In the genomic region with DNA sequence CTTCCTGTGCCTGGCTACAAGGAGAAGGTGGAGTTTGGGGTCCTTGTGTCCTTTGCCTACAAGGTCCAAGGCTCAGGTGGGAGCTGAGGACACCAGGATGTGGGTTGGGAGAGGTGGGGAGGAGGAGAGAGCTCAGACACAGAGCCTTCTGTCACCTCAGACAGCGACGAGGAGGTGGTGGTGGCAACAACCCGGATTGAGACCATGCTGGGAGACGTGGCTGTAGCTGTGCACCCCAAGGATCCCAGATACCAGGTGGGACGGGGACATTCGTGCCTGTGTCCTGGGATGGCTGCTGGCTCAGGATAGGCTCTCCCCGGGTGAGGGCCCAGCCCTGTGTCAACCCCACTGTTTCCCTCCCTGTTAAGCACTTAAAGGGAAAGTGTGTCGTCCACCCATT, we compare ENCODE assay signal across 25 mouse cellular contexts. TPM values are rescaled to one million over a fixed set of nuclear protein-coding genes. Genes with fewer than 3 reads are reported as not detected.
DNase-seq lines count a peak whose midpoint lies in the region; ATAC-seq and TF ChIP-seq lines count a peak whose summit lies in the region.
"Had no signal": no experiment of that assay in that cellular context is flagged by ENCODE, and none has a peak within 500 bp of the region (broad histone marks: within the 10 kb centered on the region; RNA-seq: fewer than 3 reads in every experiment).

No protein-coding gene starts in this region.

- no peak overlapping the region for H3K4me2 ChIP-seq in hindbrain, embryonic 11.5 days (replicated peaks; ENCODE audit: low read depth, low read length)
- H3K4me2 ChIP-seq in myocyte (ENCODE audit: low read depth), result no peak overlapping the region
- H3K4me2 ChIP-seq: embryonic facial prominence, embryonic 13.5 days; forebrain, embryonic 12.5 days; forebrain, embryonic 15.5 days; heart, embryonic 15.5 days; hindbrain, embryonic 12.5 days; hindbrain, embryonic 15.5 days had no signal

- peak; percentile 10 to 17 for DNase-seq in cerebellum, postnatal 25 days
- no peak for DNase-seq in cerebellum, adult 9-10 months
- DNase-seq in hindbrain, embryonic 10.5 days (ENCODE audit: low spot score), result no peak
- DNase-seq in hindbrain, embryonic 11.5 days (ENCODE audit: low spot score), result no peak
- peak; percentile 28 for DNase-seq in limb, embryonic 10.5 days (ENCODE audit: low spot score)
- DNase-seq in gastrocnemius, adult 18-20 months (ENCODE audit: low spot score), result no peak
- DNase-seq: adrenal gland, adult 2 months; adrenal gland, postnatal 14 days; cerebellum, adult 11 months; gastrocnemius, postnatal 14 days; heart, postnatal 10 days; heart, postnatal 36 days; kidney, adult 2 months had no signal

- H3K4me3 ChIP-seq in hindbrain, embryonic 10.5 days, result 0 out of 2 replicates have a peak overlapping the region, but pooled peaks have one; percentile 4
- no peak overlapping the region for H3K4me3 ChIP-seq in hindbrain, embryonic 11.5 days (ENCODE audit: low read depth, low read length)
- no peak overlapping the region for H3K4me3 ChIP-seq in limb, embryonic 10.5 days
- H3K4me3 ChIP-seq in myocyte, result no peak overlapping the region
- H3K4me3 ChIP-seq: embryonic facial prominence, embryonic 13.5 days; erythroblast, embryonic 14.5 days; forebrain, embryonic 12.5 days; forebrain, embryonic 15.5 days; heart, adult 2 months; heart, embryonic 10.5 days; heart, embryonic 15.5 days; hindbrain, embryonic 12.5 days; hindbrain, embryonic 15.5 days had no signal

- H3K27me3 ChIP-seq in hindbrain, embryonic 10.5 days (ENCODE audit: insufficient read depth, poor library complexity, severe bottlenecking), result no peaks in the 10 kb centered on the region
- no peaks in the 10 kb centered on the region for H3K27me3 ChIP-seq in hindbrain, embryonic 11.5 days (ENCODE audit: control insufficient read depth, insufficient read depth, low read length)
- H3K27me3 ChIP-seq in limb, embryonic 10.5 days (ENCODE audit: low read depth, poor library complexity, severe bottlenecking), result no peaks in the 10 kb centered on the region
- no peaks in the 10 kb centered on the region for H3K27me3 ChIP-seq in myocyte (ENCODE audit: control insufficient read depth, insufficient read depth, insufficient read length)
- H3K27me3 ChIP-seq: embryonic facial prominence, embryonic 13.5 days; forebrain, embryonic 12.5 days; forebrain, embryonic 15.5 days; heart, embryonic 15.5 days; hindbrain, embryonic 12.5 days; hindbrain, embryonic 15.5 days had no signal

- H3K9me3 ChIP-seq in hindbrain, embryonic 10.5 days, result no peaks in the 10 kb centered on the region
- no peaks in the 10 kb centered on the region for H3K9me3 ChIP-seq in hindbrain, embryonic 11.5 days (ENCODE audit: control insufficient read depth, low read length)
- no peaks in the 10 kb centered on the region for H3K9me3 ChIP-seq in limb, embryonic 10.5 days (replicated peaks)
- H3K9me3 ChIP-seq: embryonic facial prominence, embryonic 13.5 days; forebrain, embryonic 12.5 days; forebrain, embryonic 15.5 days; heart, embryonic 10.5 days; heart, embryonic 15.5 days; hindbrain, embryonic 12.5 days; hindbrain, embryonic 15.5 days had no signal

- H3ac ChIP-seq in myocyte (ENCODE audit: control insufficient read depth, insufficient read length), result no peak overlapping the region

- no peak overlapping the region for H3K27ac ChIP-seq in hindbrain, embryonic 10.5 days
- H3K27ac ChIP-seq in hindbrain, embryonic 11.5 days (ENCODE audit: low read depth, low read length), result no peak overlapping the region
- no peak overlapping the region for H3K27ac ChIP-seq in limb, embryonic 10.5 days
- H3K27ac ChIP-seq: embryonic facial prominence, embryonic 13.5 days; forebrain, embryonic 12.5 days; forebrain, embryonic 15.5 days; heart, adult 2 months; heart, embryonic 10.5 days; heart, embryonic 15.5 days; hindbrain, embryonic 12.5 days; hindbrain, embryonic 15.5 days had no signal

- WGBS in hindbrain, embryonic 10.5 days, result 95% methylated on average over 8 of the region's 8 CpGs
- WGBS in hindbrain, embryonic 11.5 days, result 91% methylated on average over 8 of the region's 8 CpGs
- 92% methylated on average over 8 of the region's 8 CpGs for WGBS in limb, embryonic 10.5 days

- peaks cover 4% of the 10 kb centered on the region for H3K79me2 ChIP-seq in myocyte (ENCODE audit: control insufficient read depth, insufficient read depth)

- H3K36me3 ChIP-seq in hindbrain, embryonic 10.5 days, result peaks cover 100% of the 10 kb centered on the region
- H3K36me3 ChIP-seq in hindbrain, embryonic 11.5 days (ENCODE audit: control insufficient read depth, insufficient read depth, low read length), result peaks cover 37% of the 10 kb centered on the region
- peaks cover 100% of the 10 kb centered on the region for H3K36me3 ChIP-seq in limb, embryonic 10.5 days
- peaks cover 39% of the 10 kb centered on the region for H3K36me3 ChIP-seq in myocyte (ENCODE audit: control insufficient read depth, insufficient read depth)

- no peak overlapping the region for H3K9ac ChIP-seq in hindbrain, embryonic 11.5 days (ENCODE audit: low read depth, low read length)
- H3K9ac ChIP-seq: embryonic facial prominence, embryonic 13.5 days; forebrain, embryonic 12.5 days; forebrain, embryonic 15.5 days; heart, embryonic 15.5 days; hindbrain, embryonic 12.5 days; hindbrain, embryonic 15.5 days had no signal

- H3K4me1 ChIP-seq in hindbrain, embryonic 10.5 days (replicated peaks), result no peaks in the 10 kb centered on the region
- no peaks in the 10 kb centered on the region for H3K4me1 ChIP-seq in hindbrain, embryonic 11.5 days (replicated peaks; ENCODE audit: control insufficient read depth, insufficient read depth, low read length)
- H3K4me1 ChIP-seq in limb, embryonic 10.5 days, result no peaks in the 10 kb centered on the region

- no peak for ATAC-seq in hindbrain, embryonic 11.5 days (ENCODE audit: low FRiP score)
- ATAC-seq: CD4-positive, CD25-positive, alpha-beta regulatory T cell, adult 4 months; forebrain, embryonic 15.5 days; intestine, postnatal 0 days had no signal

- peak; percentile 28 for TF ChIP-seq POLR2A in myocyte (IDR thresholded peaks at IDR 0.05; ENCODE audit: insufficient read length, low read depth)

TF ChIP-seq in myocyte, 11 proteins besides CTCF, POLR2A, EP300 and RAD21:
- TF ChIP-seq MAX (IDR thresholded peaks at IDR 0.05; ENCODE audit: low read depth) (no peak), REST (IDR thresholded peaks at IDR 0.05; ENCODE audit: insufficient read depth, insufficient read length) (no peak), TCF12 (IDR thresholded peaks at IDR 0.05; ENCODE audit: insufficient read depth, poor library complexity, severe bottlenecking) (no peak), E2F4 (IDR thresholded peaks at IDR 0.05; ENCODE audit: insufficient read depth) (no peak), TCF3 (IDR thresholded peaks at IDR 0.05; ENCODE audit: insufficient read length, low read depth) (no peak)
TF ChIP-seq in myocyte: peak in this region for 0.

RNA-seq across cellular contexts. Expression of a gene that starts 4.9 kb away (rescaled TPM):
- 0.10 and 0.24 TPM in 2 replicates for polyA plus RNA-seq in hindbrain, embryonic 10.5 days (2016; fragmentation: Nextera tagmentation; extraction: Ambion mirVana)
- polyA plus RNA-seq in hindbrain, embryonic 11.5 days (2014; fragmentation: Nextera tagmentation; extraction: Ambion mirVana), result 0.10 and 0.36 TPM in 2 replicates
- polyA plus RNA-seq in limb, embryonic 10.5 days (2016; fragmentation: Nextera tagmentation; extraction: Ambion mirVana), result 0.15 and 0.23 TPM in 2 replicates
- 0.05 TPM for polyA plus RNA-seq in myocyte (2012; fragmentation: generic; extraction: Trizol)
- total RNA-seq in gastrocnemius, adult 18-20 months (2021), result 10 to 100 TPM; 13.2 to 16.8 TPM

RNA-seq across cellular contexts. Expression of a gene that starts 10.7 kb away (rescaled TPM):
- 176 and 199 TPM in 2 replicates for polyA plus RNA-seq in hindbrain, embryonic 10.5 days (2016; fragmentation: Nextera tagmentation; extraction: Ambion mirVana)
- polyA plus RNA-seq in hindbrain, embryonic 11.5 days (2014; fragmentation: Nextera tagmentation; extraction: Ambion mirVana), result 69.1 and 71.7 TPM in 2 replicates
- polyA plus RNA-seq in limb, embryonic 10.5 days (2016; fragmentation: Nextera tagmentation; extraction: Ambion mirVana), result 222 and 267 TPM in 2 replicates
- polyA plus RNA-seq in myocyte (2012; fragmentation: generic; extraction: Trizol), result 208 TPM
- total RNA-seq in gastrocnemius, adult 18-20 months (2021), result 10 to 100 TPM; 38.2 TPM

RNA-seq across cellular contexts. Expression of a gene that starts 16.4 kb away (rescaled TPM):
- polyA plus RNA-seq in hindbrain, embryonic 10.5 days (2016; fragmentation: Nextera tagmentation; extraction: Ambion mirVana), result 5.2 and 5.6 TPM in 2 replicates
- 3.0 and 4.0 TPM in 2 replicates for polyA plus RNA-seq in hindbrain, embryonic 11.5 days (2014; fragmentation: Nextera tagmentation; extraction: Ambion mirVana)
- 1.2 and 1.4 TPM in 2 replicates for polyA plus RNA-seq in limb, embryonic 10.5 days (2016; fragmentation: Nextera tagmentation; extraction: Ambion mirVana)
- 0.14 TPM for polyA plus RNA-seq in myocyte (2012; fragmentation: generic; extraction: Trizol)
- not detected for total RNA-seq in gastrocnemius, adult 18-20 months (2021)
- total RNA-seq: heart, adult 2 months; heart, postnatal 36 days had no signal

RNA-seq across cellular contexts. Expression of a gene that starts 29.8 kb away (rescaled TPM):
- polyA plus RNA-seq in hindbrain, embryonic 10.5 days (2016; fragmentation: Nextera tagmentation; extraction: Ambion mirVana), result 278 and 314 TPM in 2 replicates
- 188 and 207 TPM in 2 replicates for polyA plus RNA-seq in hindbrain, embryonic 11.5 days (2014; fragmentation: Nextera tagmentation; extraction: Ambion mirVana)
- polyA plus RNA-seq in limb, embryonic 10.5 days (2016; fragmentation: Nextera tagmentation; extraction: Ambion mirVana), result 320 and 365 TPM in 2 replicates
- 52.3 TPM for polyA plus RNA-seq in myocyte (2012; fragmentation: generic; extraction: Trizol)
- 10 to 100 TPM; 14.0 to 17.1 TPM for total RNA-seq in gastrocnemius, adult 18-20 months (2021)

RNA-seq across cellular contexts. Expression of a gene that starts 35.1 kb away (rescaled TPM):
- polyA plus RNA-seq in hindbrain, embryonic 10.5 days (2016; fragmentation: Nextera tagmentation; extraction: Ambion mirVana), result 3.9 and 6.4 TPM in 2 replicates
- 3.1 and 4.2 TPM in 2 replicates for polyA plus RNA-seq in hindbrain, embryonic 11.5 days (2014; fragmentation: Nextera tagmentation; extraction: Ambion mirVana)
- 5.2 and 5.4 TPM in 2 replicates for polyA plus RNA-seq in limb, embryonic 10.5 days (2016; fragmentation: Nextera tagmentation; extraction: Ambion mirVana)
- 2.1 TPM for polyA plus RNA-seq in myocyte (2012; fragmentation: generic; extraction: Trizol)
- under 1 TPM in 1 of 2 experiments, not detected in 1; 0.28 TPM for total RNA-seq in gastrocnemius, adult 18-20 months (2021)

Comparison
In these comparisons a context has a peak if more than half of its experiments do, and no peak if none do; other contexts are left out.
1. DNase-seq: peak in cerebellum, postnatal 25 days (2 of 2) and limb, embryonic 10.5 days (single experiment); none in cerebellum, adult 9-10 months (single experiment), hindbrain, embryonic 10.5 days (single experiment), hindbrain, embryonic 11.5 days (single experiment) and gastrocnemius, adult 18-20 months (single experiment).